Mouse (Mus musculus) heart, postnatal 4 days (tissue): Measurements from ENCODE around the gene Pafah1b2. TPM values are rescaled to one million over a fixed set of nuclear protein-coding genes. Genes with fewer than 3 reads are reported as not detected.
A peak's percentile ranks its signal among the peaks of the same experiment; 100 is the strongest.

Experiments
- DNase-seq: peaks from one replicate; pipeline ENCODE4 v3.0.0; 2021
- total RNA-seq, 2 experiments: library from RNA; stranded (reverse); gene quantifications; 2 replicates each; pipeline ENCODE4 v1.2.3; 2021

The Pafah1b2 gene
- total RNA-seq, 2 experiments from 2014 or later: 104 TPM

- no peak for DNase-seq
Observed at GRCm38 (mm10) chr9:46026058-46026849, 13.8 kb upstream of the Pafah1b2 start.

- DNase-seq: no peak
Observed at GRCm38 (mm10) chr9:46023591-46023990, 11.1 kb upstream of the Pafah1b2 start.

DNA sequence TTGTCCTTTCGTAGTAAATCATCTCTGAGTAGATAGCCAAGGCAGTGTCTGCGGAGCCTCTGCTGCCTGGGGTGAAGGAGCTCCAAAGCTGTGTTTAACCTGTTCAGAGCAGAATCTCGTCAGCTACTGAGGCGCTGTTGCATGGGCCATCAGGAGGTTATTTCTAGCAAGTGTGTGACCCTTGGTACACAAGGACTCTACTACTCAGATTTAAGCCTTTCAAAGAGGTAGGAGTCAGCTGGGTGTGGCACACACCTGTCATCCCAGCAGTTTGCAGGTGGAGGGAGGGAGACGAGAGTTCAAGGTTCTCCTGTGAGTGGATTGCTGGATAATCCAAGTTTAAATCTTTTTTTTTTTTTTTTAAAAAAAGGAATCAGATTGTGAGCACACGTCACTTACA is 7.5 kb upstream of the Pafah1b2 start:
- DNase-seq: no peak

GRCm38 (mm10) chr9:46018316-46018715 is 5.8 kb upstream of the Pafah1b2 start:
- DNase-seq: no peak

DNA sequence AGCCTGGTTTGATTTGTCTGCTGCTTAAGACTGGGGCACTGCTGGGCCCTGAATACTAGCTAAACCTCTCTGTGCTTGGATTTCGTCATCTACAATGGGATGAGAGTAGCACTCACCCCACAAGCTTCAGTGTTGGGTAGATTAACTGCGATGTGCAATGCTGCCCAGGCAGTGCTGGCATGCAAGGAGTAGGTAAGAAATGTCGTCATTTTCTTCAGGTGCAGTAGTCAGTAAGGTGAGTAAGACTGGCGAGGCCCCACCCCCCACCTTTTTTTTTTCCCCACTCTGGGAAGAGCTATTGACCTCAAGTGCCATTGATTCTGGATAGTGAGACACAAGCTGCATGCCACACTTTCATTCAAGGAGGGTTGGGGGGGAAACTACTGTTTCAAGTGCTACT is 3.9 kb upstream of the Pafah1b2 start:
- no peak for DNase-seq

- peak; percentile 74 for DNase-seq
Observed at GRCm38 (mm10) chr9:46015831-46016230, 3.3 kb upstream of the Pafah1b2 start.

DNA sequence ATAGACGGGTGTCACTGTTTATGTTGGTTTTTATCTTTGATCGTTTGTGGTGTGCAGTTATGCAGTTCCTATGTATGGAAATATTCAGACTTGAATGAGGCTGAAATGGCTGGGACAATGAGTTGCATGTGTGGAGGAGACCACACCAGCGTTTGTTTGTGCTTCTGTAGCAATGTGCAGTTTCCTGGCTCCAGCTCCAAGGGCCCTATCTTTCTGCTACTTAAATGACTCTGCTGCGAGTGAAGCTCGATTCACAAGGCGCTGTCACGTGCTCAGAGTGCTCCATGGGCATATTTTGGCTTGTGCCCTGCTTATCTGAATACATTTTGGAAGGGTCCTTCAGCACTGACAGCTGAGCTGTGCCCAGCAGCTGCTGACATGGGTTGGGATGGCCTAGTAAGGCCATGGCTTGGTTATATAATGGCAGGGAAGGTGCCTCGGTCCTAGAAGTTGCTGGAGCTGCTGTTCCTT is 2.6 kb upstream of the Pafah1b2 start:
- peak; percentile 66 for DNase-seq

DNA sequence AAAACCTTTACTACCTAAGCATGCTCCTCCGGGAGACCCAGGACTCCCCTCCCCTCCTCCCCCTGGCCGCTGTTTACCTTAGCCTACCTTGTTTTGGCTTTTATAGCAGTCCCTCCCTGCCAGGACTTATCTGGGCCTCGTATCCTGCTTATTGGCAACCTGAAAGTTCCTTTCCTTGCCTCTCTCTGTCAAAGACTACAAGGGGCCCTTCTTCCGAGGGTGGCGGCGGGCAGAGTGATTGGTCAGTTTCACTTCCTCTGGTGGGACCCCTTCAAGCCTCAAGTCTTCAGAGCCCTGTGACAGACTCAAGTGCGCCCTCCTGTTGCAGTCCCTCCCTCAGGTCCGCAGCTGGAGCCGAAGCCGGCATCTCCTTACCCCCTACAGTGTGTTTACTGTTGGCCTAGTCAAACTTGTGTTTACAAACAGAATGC is 1.8 kb upstream of the Pafah1b2 start:
- peak; percentile 61 for DNase-seq

DNA sequence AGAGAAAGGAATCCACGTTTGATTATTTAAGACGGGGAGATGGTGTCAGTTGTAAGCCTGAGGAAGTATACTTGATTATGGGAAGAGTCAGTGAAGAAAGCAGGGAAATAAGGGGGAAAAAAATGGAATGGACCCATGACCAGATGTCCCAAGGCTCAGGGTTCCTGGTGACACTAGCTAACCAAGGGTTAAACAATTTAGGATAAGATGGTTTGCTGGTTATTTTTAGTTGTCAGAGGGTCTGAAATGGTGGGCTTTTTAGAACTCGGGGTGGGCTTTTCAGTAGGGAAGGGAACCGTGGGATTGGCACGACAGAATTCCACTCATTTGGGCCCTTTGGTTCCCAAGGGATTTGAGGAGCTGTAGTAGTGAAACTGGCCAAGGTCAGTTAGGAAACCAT is 1.1 kb upstream of the Pafah1b2 start:
- no peak for DNase-seq

DNA sequence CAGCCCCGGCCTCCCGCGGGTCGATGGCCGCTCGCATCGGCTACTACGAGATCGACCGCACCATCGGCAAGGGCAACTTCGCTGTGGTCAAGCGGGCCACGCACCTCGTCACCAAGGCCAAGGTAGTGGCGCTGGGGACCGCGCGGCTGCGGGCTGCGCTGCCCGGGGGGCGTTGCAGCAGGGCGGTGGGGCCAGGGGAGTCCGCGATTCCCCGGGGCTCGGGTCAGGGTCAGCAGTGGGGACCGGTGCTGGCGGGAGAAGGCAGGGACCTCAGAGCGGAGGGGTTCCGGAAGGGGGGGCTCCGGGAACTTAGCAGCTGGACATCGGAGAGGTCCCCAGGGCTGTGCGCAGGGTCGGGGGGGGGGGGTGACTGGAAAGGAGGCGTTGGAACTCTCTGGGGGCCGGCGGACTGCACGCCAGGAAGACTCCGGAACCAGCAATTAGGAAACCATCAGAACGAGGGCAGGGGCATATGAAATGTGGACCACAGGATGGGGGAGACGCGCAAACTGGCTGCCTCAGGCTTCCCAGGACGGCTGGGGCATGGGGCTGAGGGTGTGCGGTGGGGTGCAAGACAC is 608 bp upstream of the Pafah1b2 start:
- peak; percentile 58 for DNase-seq

DNA sequence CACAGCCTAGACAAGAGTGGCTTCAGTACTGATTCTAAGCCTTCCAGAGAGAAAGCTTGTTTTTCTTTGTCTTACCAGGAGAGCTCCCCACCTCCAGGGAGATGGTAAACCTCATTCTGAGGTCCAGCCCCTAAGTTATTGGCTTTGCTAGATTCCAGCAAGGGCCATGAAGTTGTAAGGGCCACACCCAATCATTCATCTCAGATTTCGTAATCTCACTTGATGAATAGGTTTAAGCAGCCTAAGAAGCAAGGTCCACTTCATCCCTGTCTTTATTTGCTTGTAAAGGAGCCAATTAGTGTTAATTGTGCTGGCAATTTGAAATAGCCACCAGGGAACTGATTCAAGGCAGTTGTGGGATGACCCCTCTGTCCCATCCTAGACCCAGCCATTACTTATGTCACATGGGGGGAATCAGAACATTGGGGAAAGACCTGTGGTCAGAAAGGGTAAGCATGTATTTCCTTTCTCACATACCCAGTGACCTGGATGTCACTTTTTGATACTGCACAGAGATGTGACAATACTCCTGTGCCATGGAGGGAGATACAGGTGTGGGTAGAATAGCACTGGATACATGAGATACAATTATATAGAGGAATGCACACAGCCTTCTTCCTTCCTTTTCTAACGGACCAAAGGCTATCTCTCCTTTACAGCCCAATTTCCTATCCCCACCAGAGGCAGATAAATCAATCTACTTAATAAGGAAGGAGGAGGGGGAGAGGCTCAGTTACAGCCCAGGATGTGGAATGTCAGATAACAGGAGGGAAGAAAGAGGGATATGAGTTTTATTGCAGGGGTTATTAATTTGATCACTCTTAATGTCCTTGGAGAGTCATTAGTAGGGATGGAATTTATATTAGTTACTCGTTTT is 1.2 kb downstream of the Pafah1b2 start:
- no peak for DNase-seq

- no peak for DNase-seq
Observed at GRCm38 (mm10) chr9:46009669-46009983, 2.9 kb downstream of the Pafah1b2 start.

GRCm38 (mm10) chr9:46008931-46009668 is 3.4 kb downstream of the Pafah1b2 start:
- no peak for DNase-seq

- DNase-seq: no peak
Observed at GRCm38 (mm10) chr9:46006224-46006623, 6.3 kb downstream of the Pafah1b2 start.

GRCm38 (mm10) chr9:46004529-46004928 is 8.0 kb downstream of the Pafah1b2 start:
- DNase-seq: no peak

DNA sequence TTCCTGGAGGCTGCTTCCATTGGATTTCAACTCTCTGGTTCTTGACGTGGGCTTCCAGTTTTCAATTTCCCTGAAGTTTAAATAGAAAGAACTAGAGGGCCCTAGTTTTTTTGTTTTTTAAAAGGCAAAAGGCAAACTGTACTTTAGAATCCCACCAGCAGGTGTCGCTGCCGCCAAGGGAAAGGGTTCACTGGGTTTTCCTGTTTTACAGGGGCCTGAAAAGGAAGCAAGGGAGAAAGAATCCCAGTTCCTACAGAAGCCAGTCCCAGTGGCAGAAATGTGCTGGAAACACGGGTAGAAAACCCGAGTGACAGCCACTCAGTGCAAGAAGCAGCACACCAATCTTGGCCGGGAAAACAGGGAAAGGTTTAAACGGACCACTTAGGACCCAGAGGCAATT is 8.8 kb downstream of the Pafah1b2 start:
- DNase-seq: peak; percentile 92

DNA sequence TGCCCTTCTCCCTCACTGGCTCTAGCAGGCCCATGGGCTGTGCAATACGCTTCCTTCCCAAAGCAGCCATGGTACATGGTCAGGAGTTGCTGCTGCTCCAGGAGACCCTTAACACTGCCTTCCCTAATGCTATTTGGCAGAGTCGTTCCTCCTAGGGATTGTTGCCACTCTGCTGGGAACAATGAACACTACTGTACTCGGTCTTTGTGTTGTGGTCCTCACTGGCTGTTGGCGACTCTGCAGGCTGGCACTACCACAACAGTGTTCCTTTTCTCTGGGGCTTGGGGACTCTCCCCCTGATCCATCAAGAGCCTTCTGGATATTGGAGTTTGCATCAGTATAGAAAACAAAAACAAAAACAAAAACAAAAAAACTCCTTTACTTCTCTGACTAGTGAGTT is 13.5 kb downstream of the Pafah1b2 start:
- no peak for DNase-seq

DNA sequence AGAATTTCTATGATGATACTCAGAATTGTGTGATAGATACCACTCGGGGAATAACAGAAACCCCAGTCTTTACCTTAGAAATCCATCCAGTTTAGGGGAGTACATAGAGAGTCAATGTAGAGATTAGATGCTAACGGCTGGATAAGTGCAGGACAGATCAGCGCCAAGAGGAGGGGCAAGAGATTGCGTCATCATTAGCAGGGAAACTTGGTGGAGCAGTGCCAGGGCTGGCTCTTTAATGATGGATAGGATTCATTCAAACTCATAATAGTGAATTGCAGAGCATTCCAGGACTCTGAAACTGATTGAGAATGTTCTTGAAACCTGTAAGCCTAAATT is 27.3 kb downstream of the Pafah1b2 start:
- DNase-seq: peak; percentile 79

GRCm38 (mm10) chr9:45984409-45985228 is 27.9 kb downstream of the Pafah1b2 start:
- DNase-seq: peak; percentile 93

DNA sequence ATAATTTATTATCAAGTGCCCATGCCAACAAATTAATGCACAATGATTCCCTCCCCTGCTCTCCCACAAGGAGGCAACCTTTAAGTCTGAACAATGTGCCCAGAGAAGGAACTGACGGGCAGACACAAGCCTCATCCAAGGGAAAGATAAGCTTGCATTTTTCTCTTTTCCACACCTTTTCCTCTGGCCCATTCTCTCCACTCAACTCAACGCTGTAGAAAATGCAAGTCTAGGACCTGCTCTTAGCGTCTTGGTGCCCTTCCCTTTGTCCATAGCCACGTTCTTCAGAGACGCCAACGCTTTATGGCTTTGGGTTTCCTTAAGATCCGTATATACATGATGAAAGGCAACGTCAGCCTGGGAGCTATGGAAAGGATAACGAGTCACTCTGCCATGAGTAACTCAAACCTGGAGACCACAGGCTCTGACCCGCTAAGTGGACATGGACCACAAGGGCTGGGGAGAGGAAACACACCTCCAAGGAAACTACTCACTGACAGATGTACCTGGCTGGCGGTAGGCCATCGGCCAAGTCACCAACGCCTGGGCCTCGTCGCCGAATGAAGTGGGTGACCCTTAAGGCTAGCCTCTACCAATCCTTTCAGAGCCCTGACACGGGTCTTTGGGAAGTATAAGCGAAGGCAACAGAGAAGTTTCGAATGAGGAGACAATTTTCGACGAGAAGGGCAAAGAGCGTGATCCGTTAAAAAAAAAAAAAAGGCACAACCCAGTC is 28.6 kb downstream of the Pafah1b2 start:
- DNase-seq: peak; percentile 39

DNA sequence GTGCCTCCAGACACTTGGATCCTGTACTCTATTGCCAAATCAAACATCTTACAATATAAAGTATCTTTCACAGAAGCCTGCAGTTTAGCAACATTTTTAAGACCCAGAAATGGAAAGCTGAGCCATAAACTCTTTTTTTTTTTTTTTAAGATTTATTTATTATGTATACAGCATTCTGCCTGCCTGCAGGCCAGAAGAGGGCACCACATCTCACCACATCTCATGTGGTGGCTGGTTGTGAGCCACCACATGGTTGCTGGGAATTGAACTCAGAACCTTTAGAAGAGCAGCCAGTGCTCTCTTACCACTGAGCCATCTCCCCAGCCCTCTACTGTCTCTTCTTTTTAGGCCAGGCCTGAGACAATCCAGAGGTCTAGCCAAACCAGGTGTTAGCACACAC is 31.2 kb downstream of the Pafah1b2 start:
- no peak for DNase-seq
